Mouse (Mus musculus) intestine, postnatal 0 days (tissue): ENCODE data around the gene Cttnbp2nl. TPM values are rescaled to one million over a fixed set of nuclear protein-coding genes. Genes with fewer than 3 reads are reported as not detected.

Experiments
- ATAC-seq: fragments of 200-750 bp; cut with Nextera tagmentation; 2 replicates; pipeline ENCODE4 v1.8.0; 2017; ENCODE audit warnings: mild to moderate bottlenecking, moderate TSS enrichment, moderate library complexity
- H3K27ac ChIP-seq: fragments of 300-500 bp; sonication (generic); 2 replicates; pipeline ENCODE4 v1.5.1; 2014; ENCODE audit warnings: mild to moderate bottlenecking, low read depth, low read length, moderate library complexity
- H3K27me3 ChIP-seq: fragments of 300-500 bp; sonication (generic); replicated peaks from 2 replicates; pipeline ENCODE4 v1.6.1; 2014; ENCODE audit warnings: low read length, mixed read lengths; ENCODE audit not compliant: control insufficient read depth, insufficient read depth
- H3K36me3 ChIP-seq: fragments of 300-500 bp; sonication (generic); 2 replicates; pipeline ENCODE4 v1.6.1; 2014; ENCODE audit warnings: mild to moderate bottlenecking, moderate library complexity; ENCODE audit not compliant: control insufficient read depth, insufficient read depth
- H3K4me1 ChIP-seq: fragments of 300-500 bp; sonication (generic); replicated peaks from 2 replicates; pipeline ENCODE4 v1.6.1; 2014; ENCODE audit warnings: antibody characterized with exemption, low read length, mixed read lengths; ENCODE audit not compliant: control insufficient read depth, insufficient read depth
- H3K4me2 ChIP-seq: fragments of 300-500 bp; sonication (generic); replicated peaks from 2 replicates; pipeline ENCODE4 v1.6.1; 2014; ENCODE audit warnings: low read depth, mild to moderate bottlenecking, moderate library complexity
- H3K4me3 ChIP-seq: fragments of 300-500 bp; sonication (generic); 2 replicates; pipeline ENCODE4 v1.5.1; 2014; ENCODE audit warnings: low read depth, low read length
- H3K9ac ChIP-seq: fragments of 300-500 bp; sonication (generic); 2 replicates; pipeline ENCODE4 v1.6.1; 2014; ENCODE audit warnings: mild to moderate bottlenecking, low read depth, low read length
- H3K9me3 ChIP-seq: fragments of 300-500 bp; sonication (generic); 2 replicates; pipeline ENCODE4 v1.6.1; 2016; ENCODE audit warnings: mixed run types; ENCODE audit not compliant: control insufficient read depth
- CTCF ChIP-seq: sonication (generic); IDR thresholded peaks from 2 replicates; pipeline ENCODE4 v1.5.1; 2016; ENCODE audit warnings: low read depth, mild to moderate bottlenecking, control low read depth, antibody characterized with exemption, moderate library complexity
- WGBS: fragments of 180-500 bp; shearing (Covaris S2); extraction: QIAGEN DNeasy Blood & Tissue Kit; methylation state at CpG from one replicate; pipeline ENCODE4 v1.1.7; 2014; 5-methylcytosine and 5-hydroxymethylcytosine counted together
- polyA plus RNA-seq: library from polyadenylated mRNA; unstranded; fragments of >200 nt; fragmentation: Nextera tagmentation; extraction: Ambion mirVana; gene quantifications from 2 replicates; pipeline ENCODE4 v1.2.1, GENCODE M21; 2015

Cttnbp2nl gene
- polyA plus RNA-seq, 1 experiment from 2014 or later = 9.8 TPM

DNA sequence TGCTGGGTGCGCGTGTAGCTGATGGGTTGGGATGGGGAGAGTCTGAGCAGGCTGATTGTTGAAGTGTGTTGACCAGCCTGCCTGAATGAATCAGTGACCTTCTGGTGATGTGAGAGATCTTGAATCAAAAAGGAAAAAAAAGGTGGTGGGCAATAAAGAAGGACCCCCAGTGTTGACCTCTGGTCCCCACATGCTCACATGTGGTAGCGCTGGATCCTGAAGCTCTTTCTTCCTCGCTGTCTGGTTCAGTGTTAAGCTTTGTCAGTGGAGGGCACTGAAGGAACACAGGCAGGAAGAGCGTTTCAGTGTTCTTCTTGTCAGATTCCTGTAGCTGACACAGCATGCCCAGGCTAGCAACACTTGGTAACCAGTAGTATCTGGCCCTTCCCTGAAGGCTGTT, 22.9 kb upstream of the Cttnbp2nl start:
- TF ChIP-seq CTCF = no peak
- no peaks in the 10 kb centered on the region for H3K9me3 ChIP-seq
- WGBS = 90% methylated on average over 5 of the region's 5 CpGs

DNA sequence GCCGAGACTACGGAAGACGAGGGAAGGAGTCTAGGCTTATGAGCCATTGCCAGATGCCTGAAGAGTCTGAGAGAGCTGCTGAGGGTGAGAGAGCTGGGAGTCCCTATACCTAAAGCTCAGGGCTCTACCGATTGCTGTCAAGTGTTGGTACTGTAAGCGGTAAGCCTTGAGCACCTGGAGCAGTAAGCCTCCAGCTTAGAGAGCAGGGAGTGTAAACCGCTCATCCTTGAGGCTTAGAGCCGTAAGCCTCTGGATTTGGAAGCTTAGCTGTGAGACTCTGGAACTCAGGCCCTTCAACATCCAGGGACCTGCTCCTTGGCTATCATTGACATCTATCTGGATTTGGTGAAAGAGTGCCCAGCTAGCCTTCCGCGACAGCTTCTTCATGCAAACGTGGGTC, 19.6 kb upstream of the Cttnbp2nl start:
- no peaks in the 10 kb centered on the region for H3K4me1 ChIP-seq
- H3K27me3 ChIP-seq = no peaks in the 10 kb centered on the region
- no peak overlapping the region for H3K4me2 ChIP-seq
- no peaks in the 10 kb centered on the region for H3K9me3 ChIP-seq
- no peak overlapping the region for H3K27ac ChIP-seq
- 89% methylated on average over 10 of the region's 10 CpGs for WGBS
- no peaks in the 10 kb centered on the region for H3K36me3 ChIP-seq
- H3K4me3 ChIP-seq = no peak overlapping the region
- no peak for TF ChIP-seq CTCF
- ATAC-seq = no peak
- no peak overlapping the region for H3K9ac ChIP-seq

More for the DNA sequence above, 22.9 kb upstream of the Cttnbp2nl start:
- Histone ChIP-seq H3K9ac (no peak overlapping the region), H3K4me3 (no peak overlapping the region), H3K36me3 (no peaks in the 10 kb centered on the region), H3K27ac (no peak overlapping the region), H3K27me3 (no peaks in the 10 kb centered on the region), H3K4me2 (no peak overlapping the region), H3K4me1 (no peaks in the 10 kb centered on the region)
- ATAC-seq = no peak

DNA sequence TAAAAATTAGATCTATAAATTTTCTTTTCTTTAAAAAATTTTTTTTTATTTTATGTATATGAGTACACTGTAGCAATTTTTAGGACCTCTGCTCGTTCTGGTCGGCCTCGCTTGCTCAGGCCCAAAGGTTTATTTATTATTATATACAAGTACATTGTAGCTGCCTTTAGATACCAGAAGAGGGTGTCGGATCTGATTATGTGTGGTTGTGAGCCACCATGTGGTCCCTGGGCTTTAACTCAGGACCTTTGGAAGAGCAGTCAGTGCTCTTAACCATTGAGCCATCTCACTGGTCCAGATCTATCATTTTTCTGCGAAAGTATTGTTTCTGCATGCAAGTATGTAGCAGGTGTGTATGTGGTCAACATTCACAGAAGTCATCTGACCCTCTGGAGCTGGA, 18.3 kb upstream of the Cttnbp2nl start:
- Histone ChIP-seq H3K9me3 (no peaks in the 10 kb centered on the region), H3K36me3 (no peaks in the 10 kb centered on the region), H3K9ac (no peak overlapping the region), H3K4me1 (no peaks in the 10 kb centered on the region), H3K27ac (no peak overlapping the region), H3K27me3 (no peaks in the 10 kb centered on the region), H3K4me3 (no peak overlapping the region), H3K4me2 (no peak overlapping the region)
- WGBS = 82% methylated on average over 5 of the region's 5 CpGs
- no peak for TF ChIP-seq CTCF
- ATAC-seq = no peak

- Histone ChIP-seq H3K4me1 (no peaks in the 10 kb centered on the region), H3K9ac (no peak overlapping the region), H3K9me3 (no peaks in the 10 kb centered on the region), H3K4me3 (no peak overlapping the region), H3K36me3 (no peaks in the 10 kb centered on the region), H3K4me2 (no peak overlapping the region), H3K27ac (no peak overlapping the region), H3K27me3 (no peaks in the 10 kb centered on the region)
- WGBS = 57% methylated on average over 8 of the region's 8 CpGs
- no peak for TF ChIP-seq CTCF
- ATAC-seq = no peak
Observed at GRCm38 (mm10) chr3:105070553-105070952, 17.6 kb upstream of the Cttnbp2nl start.

- no peak for TF ChIP-seq CTCF
- 70% methylated on average over 10 of the region's 10 CpGs for WGBS
- no peak within 1 kb of the TSS for H3K9ac ChIP-seq
- H3K4me2 ChIP-seq = no peak within 1 kb of the TSS
- H3K27me3 ChIP-seq = no peaks in the 10 kb centered on the region
- no peak within 1 kb of the TSS for H3K27ac ChIP-seq
- no peaks in the 10 kb centered on the region for H3K36me3 ChIP-seq
- no peak within 1 kb of the TSS for H3K4me3 ChIP-seq
- no peaks in the 10 kb centered on the region for H3K9me3 ChIP-seq
- no peaks in the 10 kb centered on the region for H3K4me1 ChIP-seq
- ATAC-seq = no peak
Observed at GRCm38 (mm10) chr3:105066544-105066943, 13.6 kb upstream of the Cttnbp2nl start, which contains the start of gene 4930564D02Rik. Gene 4930564D02Rik, plus strand, starts transcription at chr3:105066844.

DNA sequence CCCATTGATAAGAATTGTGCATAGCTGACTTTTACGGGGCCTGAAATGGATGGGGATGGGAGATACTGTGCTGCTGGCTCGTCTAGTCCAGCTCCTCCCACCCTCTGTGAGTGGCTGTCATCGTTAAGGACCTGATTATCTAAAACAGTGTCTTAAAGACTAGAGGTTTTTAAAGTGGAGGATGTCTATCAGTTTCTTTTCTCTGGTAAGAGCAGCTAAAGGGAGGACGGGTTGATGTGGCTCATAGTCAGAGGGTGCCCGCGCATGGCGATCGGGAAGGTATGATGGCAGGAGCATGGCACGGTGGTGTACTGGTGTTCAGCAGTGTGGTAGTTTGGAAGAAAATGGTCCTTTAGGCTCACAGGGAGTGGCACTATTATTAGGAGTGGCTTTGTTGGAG, 9.7 kb upstream of the Cttnbp2nl start:
- no peaks in the 10 kb centered on the region for H3K9me3 ChIP-seq
- no peaks in the 10 kb centered on the region for H3K4me1 ChIP-seq
- TF ChIP-seq CTCF = no peak
- H3K4me2 ChIP-seq = no peak overlapping the region
- 75% methylated on average over 9 of the region's 9 CpGs for WGBS
- H3K36me3 ChIP-seq = no peaks in the 10 kb centered on the region
- H3K27ac ChIP-seq = no peak overlapping the region
- no peak for ATAC-seq
- H3K27me3 ChIP-seq = 0 out of 2 replicates have a peak, but pooled peaks cover 3% of the 10 kb centered on the region
- no peak overlapping the region for H3K9ac ChIP-seq
- H3K4me3 ChIP-seq = no peak overlapping the region

- ATAC-seq = no peak
- Histone ChIP-seq H3K4me1 (no peaks in the 10 kb centered on the region), H3K9me3 (no peaks in the 10 kb centered on the region), H3K36me3 (no peaks in the 10 kb centered on the region), H3K4me2 (no peak overlapping the region), H3K27me3 (0 out of 2 replicates have a peak, but pooled peaks cover 3% of the 10 kb centered on the region), H3K9ac (no peak overlapping the region), H3K4me3 (no peak overlapping the region), H3K27ac (no peak overlapping the region)
- TF ChIP-seq CTCF = no peak
- whole genome bisulfite sequencing = 71% methylated on average over 1 of the region's 1 CpGs
Observed at GRCm38 (mm10) chr3:105061991-105062390, 9.0 kb upstream of the Cttnbp2nl start.
